Mouse (Mus musculus) liver, embryonic 15.5 days (tissue): ENCODE measurements around the gene Tspoap1. TPM values are rescaled to one million over a fixed set of nuclear protein-coding genes. Genes with fewer than 3 reads are reported as not detected.

Source experiments
- ATAC-seq: fragments of 200-750 bp; cut with Nextera tagmentation; 2 replicates; pipeline ENCODE4 v1.8.0; 2017; ENCODE audit warnings: moderate number of reproducible peaks, mild to moderate bottlenecking, moderate library complexity; ENCODE audit not compliant: insufficient read depth
- H3K27ac ChIP-seq: fragments of 300-500 bp; sonication (generic); replicated peaks from 2 replicates; pipeline ENCODE4 v1.5.1; 2015; ENCODE audit warnings: mild to moderate bottlenecking, inconsistent platforms
- H3K27me3 ChIP-seq: fragments of 300-500 bp; sonication (generic); 2 replicates; pipeline ENCODE4 v1.6.1; 2015; ENCODE audit warnings: mild to moderate bottlenecking, inconsistent platforms
- H3K36me3 ChIP-seq: fragments of 300-500 bp; sonication (generic); replicated peaks from 2 replicates; pipeline ENCODE4 v1.6.1; 2015; ENCODE audit warnings: moderate library complexity, mild to moderate bottlenecking, inconsistent platforms
- H3K4me1 ChIP-seq: fragments of 300-500 bp; sonication (generic); replicated peaks from 2 replicates; pipeline ENCODE4 v1.6.1; 2015; ENCODE audit warnings: inconsistent platforms
- H3K4me2 ChIP-seq: fragments of 300-500 bp; sonication (generic); 2 replicates; pipeline ENCODE4 v1.6.1; 2015; ENCODE audit warnings: moderate library complexity, mild to moderate bottlenecking, inconsistent platforms
- H3K4me3 ChIP-seq: fragments of 300-500 bp; sonication (generic); replicated peaks from 2 replicates; pipeline ENCODE4 v1.5.1; 2015; ENCODE audit warnings: mild to moderate bottlenecking, inconsistent platforms
- H3K9ac ChIP-seq: fragments of 300-500 bp; sonication (generic); 2 replicates; pipeline ENCODE4 v1.6.1; 2015; ENCODE audit warnings: moderate library complexity, mild to moderate bottlenecking, inconsistent platforms
- H3K9me3 ChIP-seq: fragments of 300-500 bp; sonication (generic); replicated peaks from 2 replicates; pipeline ENCODE4 v1.6.1; 2016; ENCODE audit warnings: inconsistent platforms
- WGBS: fragments of 180-500 bp; shearing (Covaris S2); methylation state at CpG from one replicate; pipeline ENCODE4 v1.1.7; 2015; ENCODE audit warnings: mixed read lengths; ENCODE audit not compliant: insufficient replicate concordance; 5-methylcytosine and 5-hydroxymethylcytosine counted together
- polyA plus RNA-seq: library from polyadenylated mRNA; unstranded; fragments of >200 nt; fragmentation: Nextera tagmentation; extraction: Ambion mirVana; gene quantifications from 2 replicates; pipeline ENCODE4 v1.2.1, GENCODE M21; 2015

Gene Tspoap1
- polyA plus RNA-seq, result 3.3 and 3.5 TPM in 2 replicates

GRCm38 (mm10) chr11:87760301-87761081, at the start of gene Tspoap1:
Gene Tspoap1 (plus strand): TSS chr11:87760541.
- H3K9ac ChIP-seq, result no peak within 1 kb of the TSS
- peak within 1 kb of the TSS; percentile 13; the same call in 1 of the 2 replicates for H3K4me2 ChIP-seq
- H3K9me3 ChIP-seq, result no peaks in the 10 kb centered on the region
- no peak within 1 kb of the TSS for H3K4me3 ChIP-seq
- no peak for ATAC-seq
- H3K4me1 ChIP-seq, result peaks cover 51% of the 10 kb centered on the region
- WGBS, result 8% methylated on average over 23 of the region's 23 CpGs
- peaks cover 59% of the 10 kb centered on the region for H3K27me3 ChIP-seq
- H3K36me3 ChIP-seq, result peaks cover 22% of the 10 kb centered on the region
- peak within 1 kb of the TSS; percentile 98 for H3K27ac ChIP-seq

DNA sequence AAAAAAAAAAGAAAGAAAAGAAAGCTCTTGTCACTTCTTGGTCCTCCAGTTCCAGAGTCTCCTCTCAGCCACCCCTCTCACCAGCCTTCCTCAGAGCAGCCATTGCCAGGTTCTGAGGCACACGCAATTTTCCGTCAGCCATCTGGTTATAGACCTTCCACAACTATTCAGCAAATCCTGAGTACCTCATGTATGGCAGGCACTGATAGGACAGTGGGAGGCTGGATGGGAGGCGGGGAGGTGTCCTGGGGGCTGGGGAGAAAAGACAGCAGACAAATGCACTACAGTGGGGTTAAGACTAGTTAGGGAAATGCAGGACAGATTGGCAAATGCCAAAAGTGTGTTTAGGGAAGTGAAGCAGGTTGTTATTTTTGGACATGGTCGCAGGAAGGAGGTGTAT, 48.2 kb upstream of the Tspoap1 start:
- no peak overlapping the region for H3K9ac ChIP-seq
- no peak overlapping the region for H3K27ac ChIP-seq

GRCm38 (mm10) chr11:87715999-87716398, 44.3 kb upstream of the Tspoap1 start:
- no peak overlapping the region for H3K27ac ChIP-seq
- H3K9me3 ChIP-seq, result no peaks in the 10 kb centered on the region
- no peak overlapping the region for H3K4me3 ChIP-seq
- H3K27me3 ChIP-seq, result no peaks in the 10 kb centered on the region
- no peak overlapping the region for H3K9ac ChIP-seq
- H3K4me1 ChIP-seq, result peaks cover 68% of the 10 kb centered on the region
- WGBS, result 71% methylated on average over 4 of the region's 4 CpGs
- no peak for ATAC-seq
- no peak overlapping the region for H3K4me2 ChIP-seq
- H3K36me3 ChIP-seq, result peaks cover 4% of the 10 kb centered on the region; the same call in 1 of the 2 replicates

More for the DNA sequence above, 48.2 kb upstream of the Tspoap1 start:
- ATAC-seq, result peak; percentile 20; the same call in 1 of the 2 replicates
- no peak overlapping the region for H3K4me3 ChIP-seq
- no peaks in the 10 kb centered on the region for H3K27me3 ChIP-seq
- H3K36me3 ChIP-seq, result no peaks in the 10 kb centered on the region
- H3K4me2 ChIP-seq, result no peak overlapping the region
- WGBS, result 30% methylated on average over 4 of the region's 4 CpGs
- H3K4me1 ChIP-seq, result peaks cover 88% of the 10 kb centered on the region
- no peaks in the 10 kb centered on the region for H3K9me3 ChIP-seq

- H3K4me2 ChIP-seq, result no peak overlapping the region; the same call in 1 of the 2 replicates
- H3K9ac ChIP-seq, result no peak overlapping the region
- H3K27me3 ChIP-seq, result no peaks in the 10 kb centered on the region
- 66% methylated on average over 7 of the region's 7 CpGs for WGBS
- ATAC-seq, result no peak
- H3K4me3 ChIP-seq, result no peak overlapping the region
- no peak overlapping the region; the same call in 1 of the 2 replicates for H3K27ac ChIP-seq
- peaks cover 51% of the 10 kb centered on the region for H3K4me1 ChIP-seq
- H3K9me3 ChIP-seq, result no peaks in the 10 kb centered on the region
- peaks cover 4% of the 10 kb centered on the region; the same call in 1 of the 2 replicates for H3K36me3 ChIP-seq
Observed at GRCm38 (mm10) chr11:87719526-87719925, 40.8 kb upstream of the Tspoap1 start.

DNA sequence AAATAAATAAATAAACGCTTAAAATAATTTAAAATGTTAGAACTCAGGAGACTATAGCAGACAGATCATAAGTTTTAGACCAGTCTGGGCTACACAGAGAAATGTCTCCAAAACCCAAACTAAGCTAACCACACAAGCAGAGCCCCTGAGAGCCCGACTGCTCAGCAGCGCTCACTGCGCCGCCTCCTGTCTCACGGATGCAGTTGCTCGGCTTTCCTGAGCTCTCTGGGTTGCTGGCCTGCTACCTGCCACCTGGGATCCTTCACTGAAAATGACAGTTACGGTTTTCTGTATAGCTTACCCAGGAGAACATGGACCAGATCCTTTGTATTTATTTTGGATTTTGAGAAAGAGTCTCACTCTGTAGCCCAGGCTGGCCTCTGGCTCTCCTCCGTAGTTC, 40.0 kb upstream of the Tspoap1 start:
- Histone ChIP-seq H3K4me1 (peaks cover 51% of the 10 kb centered on the region), H3K9ac (no peak overlapping the region), H3K4me3 (no peak overlapping the region), H3K27me3 (no peaks in the 10 kb centered on the region), H3K9me3 (no peaks in the 10 kb centered on the region), H3K36me3 (peaks cover 4% of the 10 kb centered on the region; the same call in 1 of the 2 replicates), H3K27ac (peak overlapping the region; percentile 51), H3K4me2 (no peak overlapping the region)
- WGBS, result 71% methylated on average over 9 of the region's 9 CpGs
- no peak for ATAC-seq

- H3K27ac ChIP-seq, result no peak overlapping the region
- H3K4me2 ChIP-seq, result no peak overlapping the region
- peaks cover 4% of the 10 kb centered on the region; the same call in 1 of the 2 replicates for H3K36me3 ChIP-seq
- H3K27me3 ChIP-seq, result no peaks in the 10 kb centered on the region
- no peak for ATAC-seq
- peaks cover 56% of the 10 kb centered on the region for H3K4me1 ChIP-seq
- 63% methylated on average over 9 of the region's 9 CpGs for WGBS
- no peak overlapping the region for H3K9ac ChIP-seq
- H3K9me3 ChIP-seq, result no peaks in the 10 kb centered on the region
- no peak overlapping the region for H3K4me3 ChIP-seq
Observed at GRCm38 (mm10) chr11:87720839-87721238, 39.5 kb upstream of the Tspoap1 start.

- WGBS, result 62% methylated on average over 3 of the region's 3 CpGs
- Histone ChIP-seq H3K4me2 (no peak overlapping the region), H3K27ac (no peak overlapping the region), H3K4me1 (peaks cover 59% of the 10 kb centered on the region), H3K9me3 (no peaks in the 10 kb centered on the region), H3K9ac (no peak overlapping the region), H3K36me3 (peaks cover 4% of the 10 kb centered on the region; the same call in 1 of the 2 replicates), H3K4me3 (no peak overlapping the region), H3K27me3 (no peaks in the 10 kb centered on the region)
- no peak for ATAC-seq
Observed at GRCm38 (mm10) chr11:87722168-87722567, 38.2 kb upstream of the Tspoap1 start.

GRCm38 (mm10) chr11:87722891-87723290, 37.5 kb upstream of the Tspoap1 start:
- Histone ChIP-seq H3K9me3 (no peaks in the 10 kb centered on the region), H3K9ac (no peak overlapping the region), H3K4me3 (no peak overlapping the region), H3K4me1 (peaks cover 66% of the 10 kb centered on the region), H3K36me3 (peaks cover 4% of the 10 kb centered on the region; the same call in 1 of the 2 replicates), H3K27me3 (no peaks in the 10 kb centered on the region), H3K27ac (no peak overlapping the region), H3K4me2 (no peak overlapping the region)
- no peak for ATAC-seq
- 81% methylated on average over 4 of the region's 4 CpGs for WGBS

GRCm38 (mm10) chr11:87725515-87725914, 34.8 kb upstream of the Tspoap1 start:
- H3K27me3 ChIP-seq, result no peaks in the 10 kb centered on the region
- H3K9me3 ChIP-seq, result no peaks in the 10 kb centered on the region
- peak overlapping the region; percentile 77 for H3K4me2 ChIP-seq
- H3K27ac ChIP-seq, result peak overlapping the region; percentile 96
- peak overlapping the region; percentile 77 for H3K9ac ChIP-seq
- H3K36me3 ChIP-seq, result no peaks in the 10 kb centered on the region
- H3K4me1 ChIP-seq, result peaks cover 78% of the 10 kb centered on the region
- peak overlapping the region; percentile 41 for H3K4me3 ChIP-seq
- ATAC-seq, result no peak

DNA sequence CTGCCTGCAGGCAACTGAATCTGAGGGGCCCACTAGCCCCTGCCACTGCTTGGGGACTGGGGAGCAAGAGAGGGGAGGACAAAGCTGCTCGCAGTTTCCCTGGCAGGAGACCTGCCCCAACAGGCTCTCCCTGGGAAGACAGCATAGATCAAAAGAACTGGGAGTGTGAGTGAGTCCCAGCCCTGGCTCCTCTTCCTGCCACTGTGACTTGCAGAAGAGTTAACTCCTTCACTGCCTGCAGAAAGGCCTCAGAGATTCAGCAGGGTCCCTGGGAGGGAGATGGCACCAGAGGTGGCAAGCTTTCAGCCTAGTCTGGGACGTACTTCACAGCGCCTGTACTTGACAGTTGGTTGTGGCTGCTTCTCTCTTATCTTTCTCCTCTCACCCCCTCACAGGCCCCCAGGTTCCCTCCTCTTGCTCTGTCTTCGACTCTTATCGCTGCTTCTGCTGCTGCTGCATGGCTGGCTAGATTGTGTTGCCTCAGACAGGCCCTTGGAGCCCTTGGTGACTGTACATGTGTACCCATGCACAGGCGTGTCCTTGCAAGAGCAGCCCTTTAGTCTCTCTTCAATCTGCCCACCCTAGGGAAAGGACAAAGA, 34.3 kb upstream of the Tspoap1 start:
- Histone ChIP-seq H3K4me2 (peak overlapping the region; percentile 77), H3K36me3 (peaks cover 2% of the 10 kb centered on the region), H3K27me3 (no peaks in the 10 kb centered on the region), H3K27ac (peak overlapping the region; percentile 96), H3K9ac (peak overlapping the region; percentile 77), H3K4me3 (peak overlapping the region; percentile 41), H3K4me1 (peaks cover 78% of the 10 kb centered on the region), H3K9me3 (no peaks in the 10 kb centered on the region)
- 7% methylated on average over 6 of the region's 6 CpGs for WGBS
- peak; percentile 93 for ATAC-seq

DNA sequence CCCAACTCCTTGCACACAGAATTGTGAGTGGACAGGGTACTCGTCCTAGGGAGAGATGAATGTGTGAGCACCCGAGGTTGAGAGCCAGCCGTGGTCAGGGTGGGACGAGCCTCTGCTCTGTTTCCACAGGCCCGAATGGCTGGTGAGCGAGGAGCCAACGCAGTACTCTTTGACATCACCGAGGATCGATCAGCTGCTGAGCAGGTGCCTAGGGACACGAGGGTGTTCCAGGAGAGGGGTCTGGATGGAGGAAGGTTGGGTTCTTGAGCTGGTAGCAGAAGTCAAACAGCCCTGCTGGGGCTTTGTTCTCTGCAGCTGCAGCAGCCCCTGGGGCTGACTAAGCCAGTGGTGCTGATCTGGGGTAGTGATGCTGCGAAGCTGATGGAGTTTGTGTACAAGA, 33.3 kb upstream of the Tspoap1 start:
- H3K27ac ChIP-seq, result peak overlapping the region; percentile 96
- H3K4me1 ChIP-seq, result peaks cover 84% of the 10 kb centered on the region
- WGBS, result 49% methylated on average over 11 of the region's 11 CpGs
- peaks cover 12% of the 10 kb centered on the region for H3K36me3 ChIP-seq
- H3K27me3 ChIP-seq, result no peaks in the 10 kb centered on the region
- no peak for ATAC-seq
- no peaks in the 10 kb centered on the region for H3K9me3 ChIP-seq
- peak overlapping the region; percentile 41; the same call in 1 of the 2 replicates for H3K4me3 ChIP-seq
- H3K4me2 ChIP-seq, result peak overlapping the region; percentile 77
- peak overlapping the region; percentile 77 for H3K9ac ChIP-seq
